Mouse (Mus musculus) limb, embryonic 15.5 days (tissue): ENCODE measurements around the gene Fam217b. TPM values are rescaled to one million over a fixed set of nuclear protein-coding genes. Genes with fewer than 3 reads are reported as not detected.

Experiments used
- ATAC-seq: fragments of 200-750 bp; cut with Nextera tagmentation; 2 replicates; pipeline ENCODE4 v1.8.0; 2017; ENCODE audit warnings: low read depth, moderate TSS enrichment; ENCODE audit not compliant: insufficient number of reproducible peaks, low FRiP score, low TSS enrichment
- H3K27ac ChIP-seq: fragments of 300-500 bp; sonication (generic); 2 replicates; pipeline ENCODE4 v1.5.1; 2015; ENCODE audit warnings: moderate library complexity, mild to moderate bottlenecking, inconsistent platforms
- H3K27me3 ChIP-seq: fragments of 300-500 bp; sonication (generic); 2 replicates; pipeline ENCODE4 v1.6.1; 2015; ENCODE audit warnings: inconsistent platforms
- H3K36me3 ChIP-seq: fragments of 300-500 bp; sonication (generic); 2 replicates; pipeline ENCODE4 v1.6.1; 2015; ENCODE audit warnings: inconsistent platforms
- H3K4me1 ChIP-seq: fragments of 300-500 bp; sonication (generic); 2 replicates; pipeline ENCODE4 v1.6.1; 2015; ENCODE audit warnings: inconsistent platforms
- H3K4me2 ChIP-seq: fragments of 300-500 bp; sonication (generic); 2 replicates; pipeline ENCODE4 v1.6.1; 2015; ENCODE audit warnings: mild to moderate bottlenecking, inconsistent platforms
- H3K4me3 ChIP-seq: fragments of 300-500 bp; sonication (generic); 2 replicates; pipeline ENCODE4 v1.5.1; 2015; ENCODE audit warnings: mild to moderate bottlenecking, inconsistent platforms
- H3K9ac ChIP-seq: fragments of 300-500 bp; sonication (generic); 2 replicates; pipeline ENCODE4 v1.6.1; 2015; ENCODE audit warnings: inconsistent platforms
- H3K9me3 ChIP-seq: fragments of 300-500 bp; sonication (generic); 2 replicates; pipeline ENCODE4 v1.6.1; 2016; ENCODE audit warnings: inconsistent platforms
- WGBS: fragments of 180-500 bp; shearing (Covaris S2); methylation state at CpG from one replicate; pipeline ENCODE4 v1.1.7; 2015; 5-methylcytosine and 5-hydroxymethylcytosine counted together
- polyA plus RNA-seq: library from polyadenylated mRNA; unstranded; fragments of >200 nt; fragmentation: Nextera tagmentation; extraction: Ambion mirVana; gene quantifications from 2 replicates; pipeline ENCODE4 v1.2.1, GENCODE M21; 2015

Gene Fam217b
- 3.9 and 4.4 TPM in 2 replicates for polyA plus RNA-seq

GRCm38 (mm10) chr2:178414261-178415149 is at the start of gene Fam217b, which contains the start of gene Ppp1r3d:
Fam217b (plus strand) TSS chr2:178414524.
Ppp1r3d (minus strand) TSS chr2:178414472.
- peak within 1 kb of the TSS; percentile 44 for H3K9ac ChIP-seq
- peaks cover 22% of the 10 kb centered on the region for H3K4me1 ChIP-seq
- peak; percentile 67 for ATAC-seq
- peak within 1 kb of the TSS; percentile 28 for H3K27ac ChIP-seq
- H3K27me3 ChIP-seq: peaks cover 20% of the 10 kb centered on the region
- H3K36me3 ChIP-seq: no peaks in the 10 kb centered on the region
- WGBS: under 1% methylated on average over 65 of the region's 74 CpGs
- no peaks in the 10 kb centered on the region for H3K9me3 ChIP-seq
- H3K4me3 ChIP-seq: peak within 1 kb of the TSS; percentile 57
- H3K4me2 ChIP-seq: peak within 1 kb of the TSS; percentile 99

- Histone ChIP-seq H3K4me1 (0 out of 2 replicates have a peak, but pooled peaks cover 2% of the 10 kb centered on the region), H3K27me3 (peaks cover 11% of the 10 kb centered on the region; the same call in 1 of the 2 replicates), H3K27ac (no peak within 1 kb of the TSS), H3K36me3 (no peaks in the 10 kb centered on the region), H3K9ac (no peak within 1 kb of the TSS), H3K4me3 (no peak within 1 kb of the TSS), H3K9me3 (no peaks in the 10 kb centered on the region), H3K4me2 (no peak within 1 kb of the TSS)
- ATAC-seq: peak; percentile 63; the same call in 1 of the 2 replicates
- 83% methylated on average over 52 of the region's 52 CpGs for WGBS
Measured at GRCm38 (mm10) chr2:178407053-178407815, 7.1 kb upstream of the Fam217b start, which contains the start of gene Sycp2. Sycp2 (minus strand) TSS chr2:178407685.

- no peak overlapping the region for H3K4me3 ChIP-seq
- H3K27me3 ChIP-seq: peaks cover 26% of the 10 kb centered on the region
- peaks cover 12% of the 10 kb centered on the region for H3K4me1 ChIP-seq
- H3K4me2 ChIP-seq: no peak overlapping the region
- 48% methylated on average over 1 of the region's 1 CpGs for WGBS
- no peak for ATAC-seq
- no peaks in the 10 kb centered on the region for H3K9me3 ChIP-seq
- no peak overlapping the region for H3K9ac ChIP-seq
- H3K27ac ChIP-seq: no peak overlapping the region
- H3K36me3 ChIP-seq: no peaks in the 10 kb centered on the region
Measured at GRCm38 (mm10) chr2:178409024-178409423, 5.3 kb upstream of the Fam217b start.

- Histone ChIP-seq H3K4me3 (no peak overlapping the region), H3K4me1 (peaks cover 21% of the 10 kb centered on the region), H3K27me3 (peaks cover 28% of the 10 kb centered on the region), H3K4me2 (no peak overlapping the region), H3K9ac (no peak overlapping the region), H3K36me3 (no peaks in the 10 kb centered on the region), H3K27ac (no peak overlapping the region), H3K9me3 (no peaks in the 10 kb centered on the region)
- WGBS: 67% methylated on average over 6 of the region's 6 CpGs
- no peak for ATAC-seq
Measured at GRCm38 (mm10) chr2:178410286-178410685, 4.0 kb upstream of the Fam217b start.

GRCm38 (mm10) chr2:178412598-178412997 is 1.7 kb upstream of the Fam217b start:
- Histone ChIP-seq H3K4me3 (no peak overlapping the region), H3K9me3 (no peaks in the 10 kb centered on the region), H3K27me3 (peaks cover 20% of the 10 kb centered on the region), H3K4me2 (no peak overlapping the region), H3K27ac (no peak overlapping the region), H3K9ac (no peak overlapping the region), H3K36me3 (no peaks in the 10 kb centered on the region), H3K4me1 (peaks cover 22% of the 10 kb centered on the region)
- WGBS: 52% methylated on average over 6 of the region's 6 CpGs
- no peak for ATAC-seq

- Histone ChIP-seq H3K36me3 (no peaks in the 10 kb centered on the region), H3K4me2 (peak overlapping the region; percentile 99), H3K9me3 (no peaks in the 10 kb centered on the region), H3K27ac (no peak overlapping the region), H3K9ac (no peak overlapping the region), H3K4me1 (peaks cover 22% of the 10 kb centered on the region), H3K27me3 (peaks cover 20% of the 10 kb centered on the region), H3K4me3 (peak overlapping the region; percentile 57)
- WGBS: 62% methylated on average over 13 of the region's 13 CpGs
- no peak for ATAC-seq
Measured at GRCm38 (mm10) chr2:178413081-178413480, 1.2 kb upstream of the Fam217b start.

GRCm38 (mm10) chr2:178413481-178414260 is 653 bp upstream of the Fam217b start:
- Histone ChIP-seq H3K27ac (no peak overlapping the region), H3K4me2 (peak overlapping the region; percentile 99), H3K9me3 (no peaks in the 10 kb centered on the region), H3K4me1 (peaks cover 22% of the 10 kb centered on the region), H3K9ac (peak overlapping the region; percentile 44), H3K36me3 (no peaks in the 10 kb centered on the region), H3K4me3 (peak overlapping the region; percentile 57), H3K27me3 (peaks cover 20% of the 10 kb centered on the region)
- 15% methylated on average over 75 of the region's 75 CpGs for WGBS
- ATAC-seq: no peak; the same call in 1 of the 2 replicates

GRCm38 (mm10) chr2:178415150-178415448 is 775 bp downstream of the Fam217b start:
- H3K27ac ChIP-seq: no peak overlapping the region; the same call in 1 of the 2 replicates
- WGBS: 29% methylated on average over 3 of the region's 3 CpGs
- H3K9me3 ChIP-seq: no peaks in the 10 kb centered on the region
- peaks cover 22% of the 10 kb centered on the region for H3K4me1 ChIP-seq
- H3K9ac ChIP-seq: no peak overlapping the region
- H3K4me3 ChIP-seq: peak overlapping the region; percentile 57
- H3K27me3 ChIP-seq: peaks cover 20% of the 10 kb centered on the region
- peak overlapping the region; percentile 99 for H3K4me2 ChIP-seq
- H3K36me3 ChIP-seq: no peaks in the 10 kb centered on the region
- ATAC-seq: no peak

- Histone ChIP-seq H3K4me1 (peaks cover 25% of the 10 kb centered on the region), H3K36me3 (peaks cover 2% of the 10 kb centered on the region; the same call in 1 of the 2 replicates)
- no peak for ATAC-seq
Measured at GRCm38 (mm10) chr2:178416427-178416826, 2.1 kb downstream of the Fam217b start.

GRCm38 (mm10) chr2:178416970-178417369 is 2.6 kb downstream of the Fam217b start:
- peaks cover 2% of the 10 kb centered on the region; the same call in 1 of the 2 replicates for H3K36me3 ChIP-seq
- H3K4me2 ChIP-seq: no peak overlapping the region
- no peaks in the 10 kb centered on the region for H3K9me3 ChIP-seq
- ATAC-seq: no peak
- H3K4me1 ChIP-seq: peaks cover 25% of the 10 kb centered on the region
- 70% methylated on average over 4 of the region's 4 CpGs for WGBS
- peaks cover 18% of the 10 kb centered on the region for H3K27me3 ChIP-seq
- no peak overlapping the region for H3K4me3 ChIP-seq
- H3K27ac ChIP-seq: no peak overlapping the region
- H3K9ac ChIP-seq: no peak overlapping the region

More at GRCm38 (mm10) chr2:178416427-178416826, 2.1 kb downstream of the Fam217b start:
- Histone ChIP-seq H3K9me3 (no peaks in the 10 kb centered on the region), H3K4me3 (no peak overlapping the region), H3K27ac (no peak overlapping the region), H3K4me2 (no peak overlapping the region), H3K9ac (no peak overlapping the region), H3K27me3 (peaks cover 20% of the 10 kb centered on the region)
- WGBS: 63% methylated on average over 13 of the region's 13 CpGs

- Histone ChIP-seq H3K4me3 (no peak overlapping the region), H3K27me3 (no peaks in the 10 kb centered on the region), H3K9me3 (no peaks in the 10 kb centered on the region), H3K4me1 (0 out of 2 replicates have a peak, but pooled peaks cover 5% of the 10 kb centered on the region), H3K36me3 (peaks cover 2% of the 10 kb centered on the region; the same call in 1 of the 2 replicates), H3K9ac (no peak overlapping the region), H3K27ac (no peak overlapping the region), H3K4me2 (no peak overlapping the region)
- ATAC-seq: no peak
- WGBS: 77% methylated on average over 9 of the region's 9 CpGs
Measured at GRCm38 (mm10) chr2:178420576-178420975, 6.3 kb downstream of the Fam217b start.
